Mouse (Mus musculus): ENCODE results near the gene Gm8765. TPM values are rescaled to one million over a fixed set of nuclear protein-coding genes. Genes with fewer than 3 reads are reported as not detected.

Gm8765 gene
- polyA plus RNA-seq (2012; rRNA removed) = not detected in 2 replicates

GRCm38 (mm10) chr13:50698012-50698411, at the start of gene Gm8765:
Gene Gm8765 (plus strand): TSS chr13:50698312.

Other genes starting within 250 kb of the Gm8765 start
- not detected in 2 replicates for gene Nutm2, start 231.0 kb upstream of the Gm8765 start, polyA plus RNA-seq (2012; rRNA removed)
- not detected in 2 replicates for gene Gm904, start 55.1 kb upstream of the Gm8765 start, polyA plus RNA-seq (2012; rRNA removed)